Mouse (Mus musculus) adrenal gland, postnatal 14 days (tissue): ENCODE data around the gene Cdc42se1. TPM values are rescaled to one million over a fixed set of nuclear protein-coding genes. Genes with fewer than 3 reads are reported as not detected.

Experiments used
- DNase-seq: peaks from one replicate; pipeline ENCODE4 v3.0.0; 2021; ENCODE audit warnings: mixed read lengths
- total RNA-seq: library from RNA; stranded (reverse); gene quantifications from 2 replicates; pipeline ENCODE4 v1.2.3, GENCODE M21; 2021

Gene Cdc42se1
- total RNA-seq, 1 experiment from 2014 or later, result 63.3 TPM

GRCm38 (mm10) chr3:95250361-95250760 lies 21.8 kb downstream of the Cdc42se1 start:
- no peak for DNase-seq

GRCm38 (mm10) chr3:95250783-95251424 lies 22.4 kb downstream of the Cdc42se1 start, which contains the start of gene Bnipl:
Bnipl (minus strand) TSS chr3:95251193.
- DNase-seq, result no peak

GRCm38 (mm10) chr3:95256931-95257330 lies 28.4 kb downstream of the Cdc42se1 start:
- no peak for DNase-seq

- DNase-seq, result no peak
Observed at GRCm38 (mm10) chr3:95261975-95262374, 33.4 kb downstream of the Cdc42se1 start.

GRCm38 (mm10) chr3:95263089-95263739 lies 34.7 kb downstream of the Cdc42se1 start:
- peak; percentile 82 for DNase-seq

- no peak for DNase-seq
Observed at GRCm38 (mm10) chr3:95264724-95265123, 36.2 kb downstream of the Cdc42se1 start.

GRCm38 (mm10) chr3:95266052-95266451 lies 37.5 kb downstream of the Cdc42se1 start:
- no peak for DNase-seq

GRCm38 (mm10) chr3:95267855-95268254 lies 39.3 kb downstream of the Cdc42se1 start:
- peak; percentile 60 for DNase-seq

GRCm38 (mm10) chr3:95269789-95270188 lies 41.3 kb downstream of the Cdc42se1 start:
- no peak for DNase-seq

GRCm38 (mm10) chr3:95270766-95271364 lies 42.3 kb downstream of the Cdc42se1 start:
- DNase-seq, result peak; percentile 52

- no peak for DNase-seq
Observed at GRCm38 (mm10) chr3:95273471-95273870, 44.9 kb downstream of the Cdc42se1 start.

GRCm38 (mm10) chr3:95274453-95274852 lies 45.9 kb downstream of the Cdc42se1 start:
- DNase-seq, result no peak

GRCm38 (mm10) chr3:95275161-95275560 lies 46.6 kb downstream of the Cdc42se1 start:
- no peak for DNase-seq

GRCm38 (mm10) chr3:95276428-95276934 lies 47.9 kb downstream of the Cdc42se1 start:
- DNase-seq, result no peak

- no peak for DNase-seq
Observed at GRCm38 (mm10) chr3:95277149-95277551, 48.6 kb downstream of the Cdc42se1 start.

GRCm38 (mm10) chr3:95280747-95281146 lies 52.2 kb downstream of the Cdc42se1 start:
- DNase-seq, result no peak

GRCm38 (mm10) chr3:95281216-95282126 lies 52.9 kb downstream of the Cdc42se1 start, which contains the start of the genes Mindy1 and Prune1:
Mindy1 (plus strand) TSS chr3:95281345.
Prune1 (minus strand) TSS chr3:95282076.
- peak; percentile 100 for DNase-seq

- peak; percentile 70 for DNase-seq
Observed at GRCm38 (mm10) chr3:95282381-95282864, 53.9 kb downstream of the Cdc42se1 start.

GRCm38 (mm10) chr3:95282865-95283588 lies 54.5 kb downstream of the Cdc42se1 start:
- peak; percentile 88 for DNase-seq

GRCm38 (mm10) chr3:95283589-95283941 lies 55.0 kb downstream of the Cdc42se1 start:
- no peak for DNase-seq

GRCm38 (mm10) chr3:95284062-95284461 lies 55.5 kb downstream of the Cdc42se1 start:
- no peak for DNase-seq
